Mouse (Mus musculus) intestine, postnatal 0 days (tissue): Measurements from ENCODE around the gene Col4a1. TPM values are rescaled to one million over a fixed set of nuclear protein-coding genes. Genes with fewer than 3 reads are reported as not detected.

Experiments used
- ATAC-seq: fragments of 200-750 bp; cut with Nextera tagmentation; 2 replicates; pipeline ENCODE4 v1.8.0; 2017; ENCODE audit warnings: mild to moderate bottlenecking, moderate TSS enrichment, moderate library complexity
- H3K27ac ChIP-seq: fragments of 300-500 bp; sonication (generic); 2 replicates; pipeline ENCODE4 v1.5.1; 2014; ENCODE audit warnings: mild to moderate bottlenecking, low read depth, low read length, moderate library complexity
- H3K27me3 ChIP-seq: fragments of 300-500 bp; sonication (generic); replicated peaks from 2 replicates; pipeline ENCODE4 v1.6.1; 2014; ENCODE audit warnings: low read length, mixed read lengths; ENCODE audit not compliant: control insufficient read depth, insufficient read depth
- H3K36me3 ChIP-seq: fragments of 300-500 bp; sonication (generic); 2 replicates; pipeline ENCODE4 v1.6.1; 2014; ENCODE audit warnings: mild to moderate bottlenecking, moderate library complexity; ENCODE audit not compliant: control insufficient read depth, insufficient read depth
- H3K4me1 ChIP-seq: fragments of 300-500 bp; sonication (generic); replicated peaks from 2 replicates; pipeline ENCODE4 v1.6.1; 2014; ENCODE audit warnings: antibody characterized with exemption, low read length, mixed read lengths; ENCODE audit not compliant: control insufficient read depth, insufficient read depth
- H3K4me2 ChIP-seq: fragments of 300-500 bp; sonication (generic); replicated peaks from 2 replicates; pipeline ENCODE4 v1.6.1; 2014; ENCODE audit warnings: low read depth, mild to moderate bottlenecking, moderate library complexity
- H3K4me3 ChIP-seq: fragments of 300-500 bp; sonication (generic); 2 replicates; pipeline ENCODE4 v1.5.1; 2014; ENCODE audit warnings: low read depth, low read length
- H3K9ac ChIP-seq: fragments of 300-500 bp; sonication (generic); 2 replicates; pipeline ENCODE4 v1.6.1; 2014; ENCODE audit warnings: mild to moderate bottlenecking, low read depth, low read length
- H3K9me3 ChIP-seq: fragments of 300-500 bp; sonication (generic); 2 replicates; pipeline ENCODE4 v1.6.1; 2016; ENCODE audit warnings: mixed run types; ENCODE audit not compliant: control insufficient read depth
- CTCF ChIP-seq: sonication (generic); IDR thresholded peaks from 2 replicates; pipeline ENCODE4 v1.5.1; 2016; ENCODE audit warnings: low read depth, mild to moderate bottlenecking, control low read depth, antibody characterized with exemption, moderate library complexity
- WGBS: fragments of 180-500 bp; shearing (Covaris S2); extraction: QIAGEN DNeasy Blood & Tissue Kit; methylation state at CpG from one replicate; pipeline ENCODE4 v1.1.7; 2014; 5-methylcytosine and 5-hydroxymethylcytosine counted together
- polyA plus RNA-seq: library from polyadenylated mRNA; unstranded; fragments of >200 nt; fragmentation: Nextera tagmentation; extraction: Ambion mirVana; gene quantifications from 2 replicates; pipeline ENCODE4 v1.2.1, GENCODE M21; 2015

The Col4a1 gene
- polyA plus RNA-seq, 1 experiment from 2014 or later, result 84.5 TPM

GRCm38 (mm10) chr8:11288286-11288685, 24.3 kb downstream of the Col4a1 start:
- Histone ChIP-seq H3K27ac (no peak overlapping the region), H3K4me1 (no peaks in the 10 kb centered on the region), H3K36me3 (no peaks in the 10 kb centered on the region), H3K27me3 (no peaks in the 10 kb centered on the region), H3K4me2 (no peak overlapping the region), H3K9me3 (no peaks in the 10 kb centered on the region), H3K9ac (no peak overlapping the region), H3K4me3 (no peak overlapping the region)
- no peak for TF ChIP-seq CTCF
- no peak for ATAC-seq
- WGBS, result 78% methylated on average over 6 of the region's 6 CpGs

GRCm38 (mm10) chr8:11287139-11287538, 25.5 kb downstream of the Col4a1 start:
- H3K27me3 ChIP-seq, result no peaks in the 10 kb centered on the region
- no peak overlapping the region for H3K4me3 ChIP-seq
- 76% methylated on average over 3 of the region's 3 CpGs for whole genome bisulfite sequencing
- H3K4me1 ChIP-seq, result no peaks in the 10 kb centered on the region
- no peaks in the 10 kb centered on the region for H3K9me3 ChIP-seq
- H3K27ac ChIP-seq, result no peak overlapping the region
- ATAC-seq, result no peak
- TF ChIP-seq CTCF, result no peak
- no peak overlapping the region for H3K4me2 ChIP-seq
- H3K9ac ChIP-seq, result no peak overlapping the region
- H3K36me3 ChIP-seq, result no peaks in the 10 kb centered on the region

- Histone ChIP-seq H3K9ac (no peak overlapping the region), H3K27me3 (no peaks in the 10 kb centered on the region), H3K27ac (no peak overlapping the region), H3K4me2 (no peak overlapping the region), H3K4me1 (no peaks in the 10 kb centered on the region), H3K36me3 (no peaks in the 10 kb centered on the region; the same call in 1 of the 2 replicates), H3K4me3 (no peak overlapping the region), H3K9me3 (no peaks in the 10 kb centered on the region)
- TF ChIP-seq CTCF, result no peak
- no peak for ATAC-seq
- WGBS, result 70% methylated on average over 4 of the region's 4 CpGs
Observed at GRCm38 (mm10) chr8:11285437-11285836, 27.2 kb downstream of the Col4a1 start.

- Histone ChIP-seq H3K4me1 (no peaks in the 10 kb centered on the region), H3K4me2 (no peak overlapping the region), H3K9me3 (no peaks in the 10 kb centered on the region), H3K4me3 (no peak overlapping the region), H3K9ac (no peak overlapping the region), H3K36me3 (no peaks in the 10 kb centered on the region; the same call in 1 of the 2 replicates), H3K27me3 (no peaks in the 10 kb centered on the region), H3K27ac (no peak overlapping the region)
- 69% methylated on average over 10 of the region's 10 CpGs for WGBS
- no peak for TF ChIP-seq CTCF
- no peak for ATAC-seq
Observed at GRCm38 (mm10) chr8:11283217-11283616, 29.4 kb downstream of the Col4a1 start.

- Histone ChIP-seq H3K4me1 (no peaks in the 10 kb centered on the region), H3K9ac (no peak overlapping the region), H3K4me2 (no peak overlapping the region), H3K4me3 (no peak overlapping the region), H3K27ac (no peak overlapping the region), H3K36me3 (no peaks in the 10 kb centered on the region; the same call in 1 of the 2 replicates), H3K27me3 (no peaks in the 10 kb centered on the region), H3K9me3 (no peaks in the 10 kb centered on the region)
- TF ChIP-seq CTCF, result no peak
- WGBS, result 75% methylated on average over 7 of the region's 7 CpGs
- ATAC-seq, result no peak
Observed at GRCm38 (mm10) chr8:11282696-11283095, 29.9 kb downstream of the Col4a1 start.

DNA sequence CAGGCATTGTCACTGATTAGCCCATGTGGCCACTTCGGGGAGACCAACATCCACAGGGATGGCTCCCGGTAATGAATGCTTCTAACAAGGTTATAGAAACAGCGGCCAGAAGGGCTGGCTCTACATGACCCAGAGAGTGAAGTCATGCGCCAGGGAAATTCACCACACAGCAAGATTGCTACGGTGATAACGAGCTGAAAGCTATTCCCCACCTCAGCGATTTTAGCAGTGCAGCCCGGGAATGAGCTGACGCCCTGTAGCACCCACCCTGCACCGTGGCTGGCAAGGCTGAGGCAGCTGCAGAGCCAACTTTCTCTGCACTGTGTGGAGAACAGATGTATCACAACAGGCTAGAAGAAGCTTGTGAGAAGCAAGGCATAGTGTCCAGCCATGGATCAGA, 30.5 kb downstream of the Col4a1 start:
- H3K4me1 ChIP-seq, result no peaks in the 10 kb centered on the region
- no peak overlapping the region for H3K9ac ChIP-seq
- H3K4me3 ChIP-seq, result no peak overlapping the region
- no peak overlapping the region for H3K27ac ChIP-seq
- H3K27me3 ChIP-seq, result no peaks in the 10 kb centered on the region
- ATAC-seq, result no peak
- TF ChIP-seq CTCF, result no peak
- no peak overlapping the region for H3K4me2 ChIP-seq
- no peaks in the 10 kb centered on the region; the same call in 1 of the 2 replicates for H3K36me3 ChIP-seq
- 74% methylated on average over 10 of the region's 10 CpGs for WGBS
- no peaks in the 10 kb centered on the region for H3K9me3 ChIP-seq

DNA sequence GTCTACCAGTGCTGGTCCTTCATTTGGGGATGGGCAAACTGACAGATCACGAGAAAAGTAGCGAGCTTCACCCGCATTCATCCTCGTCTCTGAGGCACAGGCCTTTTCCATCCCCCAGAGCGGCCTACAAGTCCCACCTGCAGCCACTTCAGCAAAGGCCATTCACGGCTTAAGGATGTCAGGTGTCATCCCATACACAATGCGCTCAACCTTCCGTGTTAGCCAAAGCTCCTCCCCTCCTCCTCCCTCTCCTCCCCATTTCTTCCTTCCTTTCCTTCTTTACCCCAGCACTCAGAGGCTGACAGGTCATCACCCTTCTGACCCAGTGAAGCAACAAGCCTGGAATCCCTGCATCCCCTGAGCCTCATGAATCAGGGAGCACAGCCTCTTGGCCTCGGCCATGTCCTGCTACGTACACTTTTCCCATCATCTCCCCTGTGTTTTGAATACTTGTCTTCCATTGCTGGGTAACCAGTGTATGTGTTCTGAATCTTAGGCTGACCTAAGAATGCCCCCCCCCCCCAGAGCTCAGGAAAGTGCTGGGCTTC, 31.8 kb downstream of the Col4a1 start:
- no peak for TF ChIP-seq CTCF
- Histone ChIP-seq H3K4me3 (no peak overlapping the region), H3K27me3 (no peaks in the 10 kb centered on the region), H3K9ac (no peak overlapping the region), H3K27ac (no peak overlapping the region), H3K36me3 (no peaks in the 10 kb centered on the region; the same call in 1 of the 2 replicates), H3K4me1 (no peaks in the 10 kb centered on the region), H3K9me3 (no peaks in the 10 kb centered on the region), H3K4me2 (no peak overlapping the region)
- no peak for ATAC-seq
- 75% methylated on average over 10 of the region's 10 CpGs for WGBS
